Comparison of ENCODE assay signal across 11 mouse cellular contexts in genomic region chr9:106411091-106411594, GRCm38 (mm10). TPM values are rescaled to one million over a fixed set of nuclear protein-coding genes. Genes with fewer than 3 reads are reported as not detected.
DNase-seq lines count a peak whose midpoint lies in the region; ATAC-seq and TF ChIP-seq lines count a peak whose summit lies in the region.
"Had no signal": no experiment of that assay in that cellular context is flagged by ENCODE, and none has a peak within 500 bp of the region (broad histone marks: within the 10 kb centered on the region; RNA-seq: fewer than 3 reads in every experiment).

No protein-coding gene starts in this region.

- no peak for TF ChIP-seq CTCF in gastrocnemius, adult 2 months (IDR thresholded peaks at IDR 0.05)

- no peak overlapping the region for H3K9ac ChIP-seq in forebrain, embryonic 15.5 days (replicated peaks)
- H3K9ac ChIP-seq: kidney, embryonic 15.5 days had no signal

- peak; percentile 29; the same call in 1 of the 2 replicates for ATAC-seq in neutrophil, adult 5-6 weeks (ENCODE audit: extremely low read depth, insufficient number of reproducible peaks, low FRiP score, poor library complexity, severe bottlenecking)
- ATAC-seq in forebrain, embryonic 15.5 days (replicated peaks) = no peak
- ATAC-seq: hindbrain, embryonic 16.5 days had no signal

- WGBS in forebrain, embryonic 15.5 days = 72% methylated on average over 9 of the region's 9 CpGs

- H3K4me1 ChIP-seq in forebrain, embryonic 15.5 days = peaks cover 6% of the 10 kb centered on the region; the same call in 1 of the 2 replicates

- no peak overlapping the region for H3K4me2 ChIP-seq in forebrain, embryonic 15.5 days (replicated peaks)
- H3K4me2 ChIP-seq: kidney, embryonic 15.5 days had no signal

- intact Hi-C loops in gastrocnemius, adult 2 months (cut with DNase I) = no loop called here

- H3K4me3 ChIP-seq in gastrocnemius, adult 2 months = no peak overlapping the region
- no peak overlapping the region for H3K4me3 ChIP-seq in forebrain, embryonic 15.5 days
- H3K4me3 ChIP-seq: kidney, embryonic 15.5 days had no signal

- H3K9me3 ChIP-seq in forebrain, embryonic 15.5 days = no peaks in the 10 kb centered on the region
- H3K9me3 ChIP-seq: kidney, embryonic 15.5 days had no signal

- no peaks in the 10 kb centered on the region for H3K36me3 ChIP-seq in forebrain, embryonic 15.5 days
- H3K36me3 ChIP-seq: kidney, embryonic 15.5 days had no signal

- peak overlapping the region; percentile 77 for H3K27ac ChIP-seq in gastrocnemius, adult 2 months
- H3K27ac ChIP-seq in forebrain, embryonic 15.5 days (replicated peaks) = no peak overlapping the region
- H3K27ac ChIP-seq: kidney, embryonic 15.5 days had no signal

- H3K27me3 ChIP-seq in forebrain, embryonic 15.5 days = no peaks in the 10 kb centered on the region
- H3K27me3 ChIP-seq: kidney, embryonic 15.5 days had no signal

- peak; percentile 65 for DNase-seq in gastrocnemius, adult 2 months
- DNase-seq in gastrocnemius, postnatal 10 days = no peak
- DNase-seq in B cell, adult 2 months = peak; percentile 54 to 68
- DNase-seq in liver = peak; percentile 82
- no peak for DNase-seq in lung, adult 18-20 months
- no peak for DNase-seq in urinary bladder, postnatal 10 days (ENCODE audit: low spot score)
- DNase-seq: cerebellum, postnatal 14 days had no signal

RNA-seq across cellular contexts. Expression of gene Rpl29, which starts 18.1 kb away (rescaled TPM):
- total RNA-seq in gastrocnemius, adult 2 months (2021) = 100 to 1,000 TPM; 253 to 301 TPM
- 100 to 1,000 TPM; 456 to 462 TPM for total RNA-seq in gastrocnemius, postnatal 10 days (2021)
- 440 and 528 TPM in 2 replicates for total RNA-seq in neutrophil, adult 5-6 weeks (2017)
- polyA plus RNA-seq in forebrain, embryonic 15.5 days (2015; fragmentation: Nextera tagmentation; extraction: Ambion mirVana) = 615 and 643 TPM in 2 replicates

RNA-seq across cellular contexts. Expression of gene Acy1, which starts 27.0 kb away (rescaled TPM):
- 10 to 100 TPM in 1 of 2 experiments, 1 to 10 TPM in 1; 8.2 to 14.9 TPM for total RNA-seq in gastrocnemius, adult 2 months (2021)
- total RNA-seq in gastrocnemius, postnatal 10 days (2021) = 10 to 100 TPM; 12.3 to 12.5 TPM
- total RNA-seq in neutrophil, adult 5-6 weeks (2017) = 5.2 and 5.9 TPM in 2 replicates
- polyA plus RNA-seq in forebrain, embryonic 15.5 days (2015; fragmentation: Nextera tagmentation; extraction: Ambion mirVana) = 33.1 and 36.4 TPM in 2 replicates

RNA-seq across cellular contexts. Expression of gene Abhd14b, which starts 36.1 kb away (rescaled TPM):
- total RNA-seq in gastrocnemius, adult 2 months (2021) = 1 to 10 TPM; 4.8 to 6.1 TPM
- 1 to 10 TPM; 6.3 to 7.5 TPM for total RNA-seq in gastrocnemius, postnatal 10 days (2021)
- 3.2 and 3.3 TPM in 2 replicates for total RNA-seq in neutrophil, adult 5-6 weeks (2017)
- 5.6 and 6.9 TPM in 2 replicates for polyA plus RNA-seq in forebrain, embryonic 15.5 days (2015; fragmentation: Nextera tagmentation; extraction: Ambion mirVana)

RNA-seq across cellular contexts. Expression of gene Abhd14a, which starts 36.3 kb away (rescaled TPM):
- total RNA-seq in gastrocnemius, adult 2 months (2021) = 10 to 100 TPM; 15.9 to 19.8 TPM
- 10 to 100 TPM; 13.5 to 15.3 TPM for total RNA-seq in gastrocnemius, postnatal 10 days (2021)
- total RNA-seq in neutrophil, adult 5-6 weeks (2017) = 2.2 and 3.3 TPM in 2 replicates
- 64.8 and 68.5 TPM in 2 replicates for polyA plus RNA-seq in forebrain, embryonic 15.5 days (2015; fragmentation: Nextera tagmentation; extraction: Ambion mirVana)

RNA-seq across cellular contexts. Expression of gene Pcbp4, which starts 41.9 kb away (rescaled TPM):
- 10 to 100 TPM; 63.8 to 69.0 TPM for total RNA-seq in gastrocnemius, adult 2 months (2021)
- total RNA-seq in gastrocnemius, postnatal 10 days (2021) = 10 to 100 TPM; 54.2 to 68.2 TPM
- total RNA-seq in neutrophil, adult 5-6 weeks (2017) = 1.2 and 5.2 TPM in 2 replicates
- polyA plus RNA-seq in forebrain, embryonic 15.5 days (2015; fragmentation: Nextera tagmentation; extraction: Ambion mirVana) = 251 and 266 TPM in 2 replicates

Comparison
In these comparisons a context has a peak if more than half of its experiments do, and no peak if none do; other contexts are left out.
1. DNase-seq: peak in gastrocnemius, adult 2 months (single experiment), B cell, adult 2 months (2 of 2) and liver (single experiment); none in gastrocnemius, postnatal 10 days (single experiment), lung, adult 18-20 months (0 of 2) and urinary bladder, postnatal 10 days (single experiment).